16 mouse cellular contexts compared by ENCODE assay signal in the genomic region with DNA sequence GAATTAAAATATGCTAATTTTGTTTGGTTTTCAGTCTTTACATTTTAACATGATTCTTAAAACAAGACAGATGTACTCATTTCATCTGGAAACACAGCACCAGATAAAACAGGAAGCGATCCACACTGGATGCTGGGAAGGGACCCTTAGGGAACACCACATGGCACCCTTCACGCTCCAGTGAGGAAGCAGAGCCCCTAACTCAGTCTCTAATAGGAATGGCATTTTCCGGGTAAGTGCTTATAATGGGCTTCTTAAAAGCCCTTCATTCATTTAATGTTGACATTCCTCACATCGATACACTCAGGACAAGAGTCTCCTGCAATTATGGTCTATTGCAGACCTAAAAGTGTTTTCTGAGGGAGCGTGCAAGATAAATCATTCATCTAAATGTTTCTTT. TPM values are rescaled to one million over a fixed set of nuclear protein-coding genes. Genes with fewer than 3 reads are reported as not detected.
DNase-seq lines count a peak whose midpoint lies in the region; ATAC-seq and TF ChIP-seq lines count a peak whose summit lies in the region.
"Had no signal": no experiment of that assay in that cellular context is flagged by ENCODE, and none has a peak within 500 bp of the region (broad histone marks: within the 10 kb centered on the region; RNA-seq: fewer than 3 reads in every experiment).

No protein-coding gene starts in this region.

- H3K9ac ChIP-seq in hindbrain, embryonic 12.5 days, result no peak overlapping the region
- H3K9ac ChIP-seq in hindbrain, postnatal 0 days (replicated peaks; ENCODE audit: low read length), result no peak overlapping the region
- H3K9ac ChIP-seq in midbrain, embryonic 12.5 days (replicated peaks), result no peak overlapping the region
- H3K9ac ChIP-seq in midbrain, embryonic 16.5 days (ENCODE audit: low read depth, low read length), result no peak overlapping the region
- H3K9ac ChIP-seq in midbrain, embryonic 13.5 days (replicated peaks), result no peak overlapping the region
- H3K9ac ChIP-seq: embryonic facial prominence, embryonic 12.5 days had no signal

- 57% methylated on average over 5 of the region's 5 CpGs for WGBS in hindbrain, embryonic 12.5 days
- 59% methylated on average over 5 of the region's 5 CpGs for WGBS in hindbrain, postnatal 0 days
- WGBS in midbrain, embryonic 12.5 days, result 65% methylated on average over 5 of the region's 5 CpGs
- 66% methylated on average over 5 of the region's 5 CpGs for WGBS in midbrain, embryonic 16.5 days
- WGBS in midbrain, embryonic 13.5 days, result 65% methylated on average over 5 of the region's 5 CpGs

- no peaks in the 10 kb centered on the region for H3K36me3 ChIP-seq in hindbrain, embryonic 12.5 days
- no peaks in the 10 kb centered on the region for H3K36me3 ChIP-seq in hindbrain, postnatal 0 days (ENCODE audit: insufficient read depth, low read length)
- H3K36me3 ChIP-seq in midbrain, embryonic 12.5 days, result no peaks in the 10 kb centered on the region
- no peaks in the 10 kb centered on the region for H3K36me3 ChIP-seq in midbrain, embryonic 16.5 days (ENCODE audit: control insufficient read depth, insufficient read depth, low read length)
- H3K36me3 ChIP-seq in midbrain, embryonic 13.5 days, result no peaks in the 10 kb centered on the region
- H3K36me3 ChIP-seq: embryonic facial prominence, embryonic 12.5 days; heart, embryonic 10.5 days had no signal

- intact Hi-C loops in left cerebral cortex, postnatal 4 days (cut with DNase I), result no loop called here

- H3K27me3 ChIP-seq in hindbrain, embryonic 12.5 days, result no peaks in the 10 kb centered on the region
- no peaks in the 10 kb centered on the region for H3K27me3 ChIP-seq in hindbrain, postnatal 0 days (ENCODE audit: insufficient read depth, low read length)
- H3K27me3 ChIP-seq in midbrain, embryonic 12.5 days, result no peaks in the 10 kb centered on the region
- H3K27me3 ChIP-seq in midbrain, embryonic 16.5 days (ENCODE audit: control insufficient read depth, insufficient read depth, low read depth, low read length), result no peaks in the 10 kb centered on the region
- H3K27me3 ChIP-seq in midbrain, embryonic 13.5 days, result no peaks in the 10 kb centered on the region
- H3K27me3 ChIP-seq: embryonic facial prominence, embryonic 12.5 days had no signal

- 0 out of 2 replicates have a peak, but pooled peaks cover 2% of the 10 kb centered on the region for H3K4me1 ChIP-seq in hindbrain, embryonic 12.5 days
- H3K4me1 ChIP-seq in hindbrain, postnatal 0 days (ENCODE audit: insufficient read depth, low read length), result no peaks in the 10 kb centered on the region
- H3K4me1 ChIP-seq in midbrain, embryonic 12.5 days, result no peaks in the 10 kb centered on the region
- 0 out of 2 replicates have a peak, but pooled peaks cover 4% of the 10 kb centered on the region for H3K4me1 ChIP-seq in midbrain, embryonic 16.5 days (ENCODE audit: control insufficient read depth, insufficient read depth, low read length)
- H3K4me1 ChIP-seq in midbrain, embryonic 13.5 days (replicated peaks), result peaks cover 3% of the 10 kb centered on the region; the same call in 1 of the 2 replicates
- H3K4me1 ChIP-seq: embryonic facial prominence, embryonic 12.5 days had no signal

- peak; percentile 86 for ATAC-seq in hindbrain, embryonic 12.5 days (ENCODE audit: low FRiP score)
- no peak for ATAC-seq in hindbrain, postnatal 0 days
- peak; percentile 49; the same call in 1 of the 2 replicates for ATAC-seq in midbrain, embryonic 12.5 days (ENCODE audit: low FRiP score, low read depth)
- ATAC-seq in midbrain, embryonic 16.5 days, result no peak
- ATAC-seq in midbrain, embryonic 13.5 days, result peak; percentile 82; the same call in 1 of the 2 replicates
- no peak for ATAC-seq in inflammation-experienced regulatory T-cells, adult 6 months

- H3K9me3 ChIP-seq in hindbrain, embryonic 12.5 days (replicated peaks), result no peaks in the 10 kb centered on the region
- H3K9me3 ChIP-seq in hindbrain, postnatal 0 days (ENCODE audit: low read length), result no peaks in the 10 kb centered on the region
- H3K9me3 ChIP-seq in midbrain, embryonic 12.5 days, result no peaks in the 10 kb centered on the region
- no peaks in the 10 kb centered on the region for H3K9me3 ChIP-seq in midbrain, embryonic 16.5 days (replicated peaks; ENCODE audit: control insufficient read depth, low read length, poor library complexity, severe bottlenecking)
- no peaks in the 10 kb centered on the region for H3K9me3 ChIP-seq in midbrain, embryonic 13.5 days
- H3K9me3 ChIP-seq: embryonic facial prominence, embryonic 12.5 days; heart, embryonic 10.5 days had no signal

- H3K4me3 ChIP-seq in hindbrain, embryonic 12.5 days, result no peak overlapping the region
- H3K4me3 ChIP-seq in hindbrain, postnatal 0 days (ENCODE audit: low read length), result no peak overlapping the region
- no peak overlapping the region for H3K4me3 ChIP-seq in midbrain, embryonic 12.5 days
- no peak overlapping the region for H3K4me3 ChIP-seq in midbrain, embryonic 16.5 days (ENCODE audit: low read depth, low read length)
- no peak overlapping the region for H3K4me3 ChIP-seq in midbrain, embryonic 13.5 days (replicated peaks)
- H3K4me3 ChIP-seq: embryonic facial prominence, embryonic 12.5 days; heart, embryonic 10.5 days; left cerebral cortex, adult 2 months had no signal

- no peak overlapping the region for H3K4me2 ChIP-seq in hindbrain, embryonic 12.5 days (replicated peaks)
- no peak overlapping the region for H3K4me2 ChIP-seq in hindbrain, postnatal 0 days (ENCODE audit: low read depth, low read length)
- no peak overlapping the region for H3K4me2 ChIP-seq in midbrain, embryonic 12.5 days (replicated peaks)
- H3K4me2 ChIP-seq in midbrain, embryonic 16.5 days (ENCODE audit: low read length), result no peak overlapping the region
- H3K4me2 ChIP-seq in midbrain, embryonic 13.5 days (replicated peaks), result no peak overlapping the region
- H3K4me2 ChIP-seq: embryonic facial prominence, embryonic 12.5 days had no signal

- 0 out of 2 replicates have a peak overlapping the region, but pooled peaks have one; percentile 48 for H3K27ac ChIP-seq in hindbrain, embryonic 12.5 days
- no peak overlapping the region for H3K27ac ChIP-seq in hindbrain, postnatal 0 days
- no peak overlapping the region for H3K27ac ChIP-seq in midbrain, embryonic 12.5 days (replicated peaks)
- H3K27ac ChIP-seq in midbrain, embryonic 16.5 days (ENCODE audit: low read length), result no peak overlapping the region
- H3K27ac ChIP-seq in midbrain, embryonic 13.5 days, result no peak overlapping the region
- H3K27ac ChIP-seq: embryonic facial prominence, embryonic 12.5 days; heart, embryonic 10.5 days; left cerebral cortex, adult 2 months; macrophage had no signal

- no peak for TF ChIP-seq CTCF in hindbrain, postnatal 0 days (IDR thresholded peaks at IDR 0.05; ENCODE audit: low read depth)

- DNase-seq in hindbrain, postnatal 0 days (ENCODE audit: low spot score), result no peak
- no peak for DNase-seq in adrenal gland, postnatal 25 days
- no peak for DNase-seq in left cerebral cortex, postnatal 4 days
- DNase-seq: adrenal gland, adult 8-10 months; B cell, adult 2 months; gastrocnemius, postnatal 10 days; kidney, adult 18-20 months had no signal

RNA-seq across cellular contexts. Expression of a gene that starts 27.6 kb away (rescaled TPM):
- 8.6 and 11.3 TPM in 2 replicates for polyA plus RNA-seq in hindbrain, embryonic 12.5 days (2016; fragmentation: Nextera tagmentation; extraction: Ambion mirVana)
- total RNA-seq in hindbrain, postnatal 0 days (2014; rRNA removed), result 19.8 and 26.5 TPM in 2 replicates
- 23.4 and 24.4 TPM in 2 replicates for polyA plus RNA-seq in hindbrain, postnatal 0 days (2015; fragmentation: Nextera tagmentation; extraction: Ambion mirVana)
- polyA plus RNA-seq in midbrain, embryonic 12.5 days (2016; fragmentation: Nextera tagmentation; extraction: Ambion mirVana), result 7.4 and 8.0 TPM in 2 replicates
- polyA plus RNA-seq in midbrain, embryonic 16.5 days (2015; fragmentation: Nextera tagmentation; extraction: Ambion mirVana), result 24.6 and 25.4 TPM in 2 replicates
- 11.3 and 11.9 TPM in 2 replicates for polyA plus RNA-seq in midbrain, embryonic 13.5 days (2015; fragmentation: Nextera tagmentation; extraction: Ambion mirVana)
- 32.9 and 42.0 TPM in 2 replicates for total RNA-seq in adrenal gland, postnatal 25 days (2021)
- total RNA-seq in left cerebral cortex, postnatal 4 days (2021), result 10 to 100 TPM; 63.6 to 66.2 TPM
- 100 to 1,000 TPM in 1 of 3 experiments, 10 to 100 TPM in 2; 28.3 to 108 (median 83.7) TPM for polyA plus RNA-seq in inflammation-experienced regulatory T-cells, adult 6 months (2017; shearing (Covaris generic))

Comparison
In these comparisons a context has a peak if more than half of its experiments do, and no peak if none do; other contexts are left out.
1. ATAC-seq: peak in hindbrain, embryonic 12.5 days (single experiment), midbrain, embryonic 12.5 days (single experiment) and midbrain, embryonic 13.5 days (single experiment); none in hindbrain, postnatal 0 days (single experiment), midbrain, embryonic 16.5 days (single experiment) and inflammation-experienced regulatory T-cells, adult 6 months (single experiment).